Mouse (Mus musculus) cortical plate, adult 2 months (tissue): ENCODE results near the gene Stom. TPM values are rescaled to one million over a fixed set of nuclear protein-coding genes. Genes with fewer than 3 reads are reported as not detected.

Experiments
- H3K27ac ChIP-seq: fragments of 200-500 bp; 2 replicates; pipeline ENCODE4 v1.5.1; 2012; ENCODE audit warnings: low read length, control low read depth, inconsistent platforms; ENCODE audit not compliant: insufficient read depth
- H3K4me1 ChIP-seq: fragments of 200-500 bp; 2 replicates; pipeline ENCODE4 v1.6.1; 2011; ENCODE audit warnings: low read length; ENCODE audit not compliant: control insufficient read depth, insufficient read depth
- H3K4me3 ChIP-seq: fragments of 200-500 bp; 2 replicates; pipeline ENCODE4 v1.5.1; 2011; ENCODE audit warnings: mild to moderate bottlenecking, low read length, control low read depth; ENCODE audit not compliant: insufficient read depth
- CTCF ChIP-seq: fragments of 200-500 bp; IDR thresholded peaks from 2 replicates; pipeline ENCODE4 v1.5.1; 2011; ENCODE audit warnings: mild to moderate bottlenecking, control low read depth, low read length; ENCODE audit not compliant: insufficient read depth; ENCODE audit errors: extremely low read depth
- POLR2A ChIP-seq: fragments of 200-500 bp; IDR thresholded peaks from 2 replicates; pipeline ENCODE4 v1.6.1; 2011; ENCODE audit warnings: mild to moderate bottlenecking, low read length, control low read depth; ENCODE audit not compliant: insufficient read depth; ENCODE audit errors: extremely low read depth
- polyA plus RNA-seq: library from polyadenylated mRNA; depleted of rRNA; stranded (reverse); fragments of >200 nt; gene quantifications from 2 replicates; pipeline ENCODE4 v1.2.3, GENCODE M21; 2012

Gene Stom
- polyA plus RNA-seq, 1 experiment = 14.7 TPM

GRCm38 (mm10) chr2:35338707-35339106 lies 1.9 kb upstream of the Stom start:
- no peak for TF ChIP-seq POLR2A
- TF ChIP-seq CTCF = no peak
- Histone ChIP-seq H3K4me3 (no peak overlapping the region), H3K4me1 (no peaks in the 10 kb centered on the region), H3K27ac (no peak overlapping the region)

GRCm38 (mm10) chr2:35338036-35338435 lies 1.3 kb upstream of the Stom start:
- TF ChIP-seq CTCF = no peak
- no peak for TF ChIP-seq POLR2A
- no peaks in the 10 kb centered on the region for H3K4me1 ChIP-seq
- H3K4me3 ChIP-seq = no peak overlapping the region
- H3K27ac ChIP-seq = no peak overlapping the region

- no peak for TF ChIP-seq CTCF
- H3K27ac ChIP-seq = 0 out of 2 replicates have a peak overlapping the region, but pooled peaks have one; percentile 15
- no peaks in the 10 kb centered on the region for H3K4me1 ChIP-seq
- H3K4me3 ChIP-seq = peak overlapping the region; percentile 54; the same call in 1 of the 2 replicates
Measured at GRCm38 (mm10) chr2:35337419-35337818, 643 bp upstream of the Stom start.

GRCm38 (mm10) chr2:35335620-35336019 lies 1.2 kb downstream of the Stom start:
- TF ChIP-seq POLR2A (no peak), CTCF (no peak)
- Histone ChIP-seq H3K27ac (no peak overlapping the region), H3K4me3 (no peak overlapping the region), H3K4me1 (no peaks in the 10 kb centered on the region)

- H3K27ac ChIP-seq = no peak overlapping the region
- H3K4me3 ChIP-seq = no peak overlapping the region
- no peak for TF ChIP-seq CTCF
- no peak for TF ChIP-seq POLR2A
- no peaks in the 10 kb centered on the region for H3K4me1 ChIP-seq
Measured at GRCm38 (mm10) chr2:35333670-35334069, 3.1 kb downstream of the Stom start.

GRCm38 (mm10) chr2:35331205-35331604 lies 5.6 kb downstream of the Stom start:
- no peak overlapping the region for H3K27ac ChIP-seq
- H3K4me3 ChIP-seq = no peak overlapping the region
- H3K4me1 ChIP-seq = no peaks in the 10 kb centered on the region
- TF ChIP-seq CTCF (no peak), POLR2A (no peak)

- Histone ChIP-seq H3K4me1 (no peaks in the 10 kb centered on the region), H3K4me3 (no peak overlapping the region), H3K27ac (no peak overlapping the region)
- TF ChIP-seq CTCF (no peak), POLR2A (no peak)
Measured at GRCm38 (mm10) chr2:35329061-35329460, 7.7 kb downstream of the Stom start.

- Histone ChIP-seq H3K27ac (no peak overlapping the region), H3K4me3 (no peak overlapping the region), H3K4me1 (no peaks in the 10 kb centered on the region)
- TF ChIP-seq POLR2A (no peak), CTCF (no peak)
Measured at GRCm38 (mm10) chr2:35328064-35328792, 8.5 kb downstream of the Stom start.

- no peak for TF ChIP-seq CTCF
- no peak for TF ChIP-seq POLR2A
- Histone ChIP-seq H3K4me3 (no peak overlapping the region), H3K27ac (no peak overlapping the region), H3K4me1 (no peaks in the 10 kb centered on the region)
Measured at GRCm38 (mm10) chr2:35327583-35327982, 9.2 kb downstream of the Stom start.

- H3K4me3 ChIP-seq = no peak overlapping the region
- no peak for TF ChIP-seq CTCF
- no peak for TF ChIP-seq POLR2A
- H3K4me1 ChIP-seq = no peaks in the 10 kb centered on the region
- H3K27ac ChIP-seq = 0 out of 2 replicates have a peak overlapping the region, but pooled peaks have one; percentile 32
Measured at GRCm38 (mm10) chr2:35326931-35327330, 9.8 kb downstream of the Stom start.

- no peak overlapping the region for H3K4me3 ChIP-seq
- no peak for TF ChIP-seq POLR2A
- no peak for TF ChIP-seq CTCF
Measured at GRCm38 (mm10) chr2:35325930-35326329, 10.8 kb downstream of the Stom start.

More at GRCm38 (mm10) chr2:35325930-35326329, 10.8 kb downstream of the Stom start:
- no peak overlapping the region for H3K27ac ChIP-seq
- no peaks in the 10 kb centered on the region for H3K4me1 ChIP-seq
